Mouse (Mus musculus): Measurements from ENCODE around the gene Tmem107.

DNA sequence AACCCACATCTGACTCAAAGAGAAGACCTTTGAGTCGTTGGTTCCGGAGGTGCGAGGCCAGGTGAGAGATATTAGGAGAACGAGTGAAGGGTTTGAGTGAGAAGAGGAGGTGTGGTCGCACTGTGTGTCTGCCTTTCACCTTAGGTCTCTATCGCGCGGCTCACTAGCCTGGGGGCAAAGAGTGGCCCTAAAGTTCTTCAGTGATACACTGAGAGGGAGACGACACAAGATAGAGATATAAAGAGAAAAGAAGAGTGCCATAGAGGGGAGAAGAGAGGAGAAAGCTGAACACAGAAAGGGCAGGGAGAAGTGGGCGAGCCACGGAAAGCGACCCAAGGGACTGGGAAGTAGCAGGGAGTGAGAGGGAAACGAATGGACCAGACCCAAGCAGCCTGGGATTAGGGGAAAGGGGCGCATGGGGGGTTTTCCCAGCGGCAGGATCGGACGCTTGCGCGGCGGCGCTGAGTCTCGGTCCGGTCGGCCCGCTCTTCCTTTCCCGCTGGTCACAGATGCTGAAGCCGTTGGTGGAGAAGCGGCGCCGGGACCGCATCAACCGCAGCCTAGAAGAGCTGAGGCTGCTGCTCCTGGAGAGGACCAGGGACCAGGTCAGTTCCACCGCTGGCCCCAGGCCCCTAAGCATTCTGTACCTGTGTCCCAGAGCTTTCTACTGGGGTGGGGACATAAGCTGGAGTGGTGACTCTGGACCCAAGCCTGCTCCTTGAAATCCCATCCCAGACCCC lies 50.6 kb downstream of the Tmem107 start:
- TF ChIP-seq ZC3H11A (IDR thresholded peaks at IDR 0.05; ENCODE audit: borderline replicate concordance, low read depth, low read length) = no peak
- TF ChIP-seq CHD2 (IDR thresholded peaks at IDR 0.05; ENCODE audit: low read depth, low read length) = no peak
- TF ChIP-seq HCFC1 (IDR thresholded peaks at IDR 0.05; ENCODE audit: borderline replicate concordance, insufficient read depth, low read length) = no peak
- no peak for TF ChIP-seq MAFK (IDR thresholded peaks at IDR 0.05; ENCODE audit: insufficient read depth, low read depth, low read length)
- TF ChIP-seq ZNF384 (IDR thresholded peaks at IDR 0.05; ENCODE audit: low read depth, low read length) = no peak
